Mouse (Mus musculus) left cerebral cortex, adult 11 months (tissue): ENCODE data around the gene Slc25a36.

ENCODE experiments used
- DNase-seq: peaks from one replicate; pipeline ENCODE4 v3.0.0; 2022; ENCODE audit warnings: low spot score

Slc25a36 gene

GRCm38 (mm10) chr9:97110571-97111390 is at the start of gene Slc25a36:
Gene Slc25a36, minus strand, starts transcription at chr9:97111157.
- DNase-seq: peak; percentile 96

- DNase-seq: no peak
These were observed 47.5 kb upstream of the Slc25a36 start for GRCm38 (mm10) chr9:97158412-97158811.

- DNase-seq: no peak
These were observed 45.0 kb upstream of the Slc25a36 start for GRCm38 (mm10) chr9:97155981-97156380.

- no peak for DNase-seq
These were observed 44.0 kb upstream of the Slc25a36 start for GRCm38 (mm10) chr9:97154956-97155355.

- DNase-seq: no peak
These were observed 42.0 kb upstream of the Slc25a36 start for GRCm38 (mm10) chr9:97153006-97153405.

GRCm38 (mm10) chr9:97147270-97147669 is 36.3 kb upstream of the Slc25a36 start:
- no peak for DNase-seq

GRCm38 (mm10) chr9:97145351-97145750 is 34.4 kb upstream of the Slc25a36 start:
- no peak for DNase-seq

- DNase-seq: no peak
These were observed 32.5 kb upstream of the Slc25a36 start for GRCm38 (mm10) chr9:97143416-97143815.

- no peak for DNase-seq
These were observed 31.6 kb upstream of the Slc25a36 start for GRCm38 (mm10) chr9:97142558-97142957.

- no peak for DNase-seq
These were observed 30.8 kb upstream of the Slc25a36 start for GRCm38 (mm10) chr9:97141723-97142122.

GRCm38 (mm10) chr9:97140145-97140932 is 29.4 kb upstream of the Slc25a36 start:
- no peak for DNase-seq

GRCm38 (mm10) chr9:97137678-97138077 is 26.7 kb upstream of the Slc25a36 start:
- DNase-seq: no peak

GRCm38 (mm10) chr9:97137116-97137515 is 26.2 kb upstream of the Slc25a36 start:
- DNase-seq: no peak

- DNase-seq: no peak
These were observed 24.9 kb upstream of the Slc25a36 start for GRCm38 (mm10) chr9:97135866-97136265.

GRCm38 (mm10) chr9:97133178-97133577 is 22.2 kb upstream of the Slc25a36 start:
- DNase-seq: no peak

GRCm38 (mm10) chr9:97130001-97130400 is 19.0 kb upstream of the Slc25a36 start:
- no peak for DNase-seq

GRCm38 (mm10) chr9:97123934-97124692 is 13.2 kb upstream of the Slc25a36 start:
- no peak for DNase-seq

GRCm38 (mm10) chr9:97121432-97121831 is 10.5 kb upstream of the Slc25a36 start:
- no peak for DNase-seq

- no peak for DNase-seq
These were observed 3.3 kb upstream of the Slc25a36 start for GRCm38 (mm10) chr9:97114271-97114670.

GRCm38 (mm10) chr9:97113555-97113929 is 2.6 kb upstream of the Slc25a36 start:
- no peak for DNase-seq

GRCm38 (mm10) chr9:97112797-97113554 is 2.0 kb upstream of the Slc25a36 start:
- no peak for DNase-seq

- DNase-seq: no peak
These were observed 1.3 kb upstream of the Slc25a36 start for GRCm38 (mm10) chr9:97112238-97112637.
